Mouse (Mus musculus) heart, postnatal 10 days (tissue): ENCODE measurements around the gene Cbr1. TPM values are rescaled to one million over a fixed set of nuclear protein-coding genes. Genes with fewer than 3 reads are reported as not detected.

ENCODE experiments used
- total RNA-seq, 2 experiments: library from RNA; stranded (reverse); gene quantifications; 2 replicates each; pipeline ENCODE4 v1.2.3; 2021

Gene Cbr1
- total RNA-seq, 2 experiments from 2014 or later: 29.0 to 34.0 TPM

Other genes starting within 250 kb of the Cbr1 start
- 1 to 10 TPM; 1.3 to 3.4 TPM for gene Setd4, start 1.8 kb upstream of the Cbr1 start, total RNA-seq
- gene Gm5678, start 22.2 kb downstream of the Cbr1 start, total RNA-seq: 1 to 10 TPM; 1.4 to 1.8 TPM
- gene Cbr3, start 77.4 kb downstream of the Cbr1 start, total RNA-seq: 1 to 10 TPM; 3.5 to 4.5 TPM
- 10 to 100 TPM; 16.5 to 20.9 TPM for gene Dop1b, start 106.1 kb downstream of the Cbr1 start, total RNA-seq
- gene Morc3, start 226.3 kb downstream of the Cbr1 start, total RNA-seq: 10 to 100 TPM; 21.0 to 29.1 TPM